15 mouse cellular contexts compared by ENCODE assay signal in genomic region chr12:28705204-28705603, GRCm38 (mm10).
"Had no signal": no experiment of that assay in that cellular context is flagged by ENCODE, and none has a peak within 500 bp of the region (broad histone marks: within the 10 kb centered on the region; RNA-seq: fewer than 3 reads in every experiment).

No protein-coding gene starts in this region.

- H3K4me3 ChIP-seq: limb, embryonic 12.5 days; liver, embryonic 15.5 days had no signal

- H3K4me1 ChIP-seq: liver, embryonic 15.5 days had no signal

- ATAC-seq: inflammation-experienced regulatory T-cells, adult 6 months; intestine, postnatal 0 days; lung, postnatal 0 days had no signal

- H3K4me2 ChIP-seq: limb, embryonic 12.5 days; liver, embryonic 11.5 days; liver, embryonic 15.5 days had no signal

- H3K9me3 ChIP-seq: limb, embryonic 12.5 days; liver, embryonic 15.5 days had no signal

- H3K27ac ChIP-seq: kidney, postnatal 0 days; limb, embryonic 12.5 days; liver, embryonic 15.5 days had no signal

- H3K27me3 ChIP-seq: limb, embryonic 12.5 days; liver, embryonic 15.5 days had no signal

- H3K9ac ChIP-seq: liver, embryonic 15.5 days had no signal

- DNase-seq: kidney, adult 8-10 months; lung, adult 2 months; lung, postnatal 36 days; retina, postnatal 1 day; right cerebral cortex, postnatal 4 days; spleen, adult 18-20 months; thymus, adult 18-20 months; thymus, postnatal 14 days had no signal
